Mouse (Mus musculus): Measurements from ENCODE around the gene Setd1a. TPM values are rescaled to one million over a fixed set of nuclear protein-coding genes. Genes with fewer than 3 reads are reported as not detected.
A peak's percentile ranks its signal among the peaks of the same experiment; 100 is the strongest.

The Setd1a gene
- polyA plus RNA-seq, 1 experiment from 2014 or later: 22.4 TPM

GRCm38 (mm10) chr7:127777474-127778266, 1.2 kb downstream of the Setd1a start:
- WGBS: 2% methylated on average over 55 of the region's 66 CpGs
- Histone ChIP-seq H3K4me3 (peak overlapping the region; percentile 66), H3K9me3 (no peaks in the 10 kb centered on the region), H3K4me1 (peaks cover 14% of the 10 kb centered on the region), H3K4me2 (replicated peaks) (peak overlapping the region; percentile 78), H3K36me3 (peaks cover 40% of the 10 kb centered on the region), H3K27ac (replicated peaks) (peak overlapping the region; percentile 99), H3K9ac (replicated peaks) (peak overlapping the region; percentile 87), H3K27me3 (no peaks in the 10 kb centered on the region)
- ATAC-seq (replicated peaks): peak; percentile 32

DNA sequence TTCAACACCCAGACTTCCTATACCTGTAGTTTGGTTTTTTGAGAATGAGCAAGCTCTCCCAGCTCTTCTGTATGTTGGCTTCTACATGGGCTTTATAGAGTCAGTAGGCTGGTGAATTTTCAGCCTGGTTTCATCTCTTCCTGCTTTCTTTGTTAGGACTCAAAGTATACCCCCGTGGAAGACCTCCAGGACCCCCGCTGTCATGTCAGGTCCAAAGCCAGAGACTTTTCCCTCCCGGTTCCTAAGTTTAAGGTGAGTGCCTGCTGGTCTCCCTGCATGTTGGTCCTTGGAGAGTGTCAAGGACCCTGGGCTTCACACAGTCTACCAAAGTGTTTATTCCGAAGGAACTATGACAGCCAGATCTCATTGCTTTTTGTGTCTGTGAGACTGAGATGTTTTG, 1.9 kb downstream of the Setd1a start:
- Histone ChIP-seq H3K4me3 (peak overlapping the region; percentile 66), H3K9me3 (no peaks in the 10 kb centered on the region), H3K27me3 (no peaks in the 10 kb centered on the region), H3K4me2 (replicated peaks) (peak overlapping the region; percentile 78), H3K9ac (replicated peaks) (peak overlapping the region; percentile 87), H3K36me3 (peaks cover 43% of the 10 kb centered on the region), H3K4me1 (peaks cover 14% of the 10 kb centered on the region), H3K27ac (replicated peaks) (no peak overlapping the region)
- ATAC-seq (replicated peaks): no peak
- WGBS: 74% methylated on average over 4 of the region's 4 CpGs

- H3K27ac ChIP-seq (replicated peaks): no peak within 1 kb of the TSS
- H3K4me3 ChIP-seq: no peak within 1 kb of the TSS
- H3K27me3 ChIP-seq: no peaks in the 10 kb centered on the region
- no peaks in the 10 kb centered on the region for H3K4me1 ChIP-seq
- ATAC-seq (replicated peaks): no peak
- no peak within 1 kb of the TSS for H3K4me2 ChIP-seq (replicated peaks)
- no peaks in the 10 kb centered on the region for H3K9me3 ChIP-seq
- H3K36me3 ChIP-seq: peaks cover 94% of the 10 kb centered on the region
- no peak within 1 kb of the TSS for H3K9ac ChIP-seq (replicated peaks)
- 95% methylated on average over 7 of the region's 7 CpGs for WGBS
Measured at GRCm38 (mm10) chr7:127785308-127785707, 8.8 kb downstream of the Setd1a start, which contains the start of gene Gm49388. Gene Gm49388, plus strand, starts transcription at chr7:127785608.

GRCm38 (mm10) chr7:127797076-127797845, 20.8 kb downstream of the Setd1a start:
- Histone ChIP-seq H3K36me3 (peaks cover 72% of the 10 kb centered on the region), H3K27me3 (no peaks in the 10 kb centered on the region), H3K9me3 (no peaks in the 10 kb centered on the region), H3K4me2 (replicated peaks) (no peak overlapping the region), H3K4me3 (no peak overlapping the region), H3K4me1 (peaks cover 5% of the 10 kb centered on the region), H3K9ac (replicated peaks) (no peak overlapping the region), H3K27ac (replicated peaks) (no peak overlapping the region)
- no peak for ATAC-seq (replicated peaks)
- WGBS: 94% methylated on average over 23 of the region's 23 CpGs

- Histone ChIP-seq H3K4me3 (no peak overlapping the region), H3K4me1 (peaks cover 5% of the 10 kb centered on the region), H3K4me2 (replicated peaks) (no peak overlapping the region), H3K9me3 (no peaks in the 10 kb centered on the region), H3K27me3 (no peaks in the 10 kb centered on the region), H3K27ac (replicated peaks) (no peak overlapping the region), H3K9ac (replicated peaks) (no peak overlapping the region), H3K36me3 (peaks cover 61% of the 10 kb centered on the region)
- ATAC-seq (replicated peaks): no peak
- WGBS: 88% methylated on average over 4 of the region's 4 CpGs
Measured at GRCm38 (mm10) chr7:127798591-127798990, 22.1 kb downstream of the Setd1a start.

DNA sequence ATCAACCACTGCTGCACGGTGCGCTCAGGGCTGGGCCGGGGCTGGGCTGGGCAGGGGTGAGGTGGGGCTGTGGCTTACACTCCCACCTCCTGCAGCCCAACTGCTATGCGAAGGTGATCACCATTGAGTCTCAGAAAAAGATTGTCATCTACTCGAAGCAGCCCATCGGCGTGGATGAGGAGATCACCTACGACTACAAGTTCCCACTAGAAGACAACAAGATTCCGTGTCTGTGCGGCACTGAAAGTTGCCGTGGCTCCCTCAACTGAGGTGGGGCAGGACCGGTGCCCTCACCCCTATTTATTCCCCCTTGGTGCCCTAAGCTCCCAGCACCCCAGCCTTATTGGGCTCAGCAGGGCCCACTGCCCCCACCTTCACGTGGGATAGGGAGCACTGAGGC, 22.7 kb downstream of the Setd1a start:
- Histone ChIP-seq H3K9ac (replicated peaks) (no peak overlapping the region), H3K9me3 (no peaks in the 10 kb centered on the region), H3K4me3 (no peak overlapping the region), H3K27me3 (no peaks in the 10 kb centered on the region), H3K4me2 (replicated peaks) (no peak overlapping the region), H3K27ac (replicated peaks) (no peak overlapping the region), H3K36me3 (peaks cover 54% of the 10 kb centered on the region), H3K4me1 (peaks cover 5% of the 10 kb centered on the region)
- WGBS: 91% methylated on average over 13 of the region's 13 CpGs
- no peak for ATAC-seq (replicated peaks)

- no peak overlapping the region for H3K9ac ChIP-seq (replicated peaks)
- H3K27ac ChIP-seq (replicated peaks): no peak overlapping the region
- peaks cover 54% of the 10 kb centered on the region for H3K36me3 ChIP-seq
- H3K27me3 ChIP-seq: no peaks in the 10 kb centered on the region
- peaks cover 5% of the 10 kb centered on the region for H3K4me1 ChIP-seq
- H3K4me3 ChIP-seq: no peak overlapping the region
- no peaks in the 10 kb centered on the region for H3K9me3 ChIP-seq
- 100% methylated on average over 1 of the region's 1 CpGs for WGBS
- ATAC-seq (replicated peaks): peak; percentile 11; the same call in 1 of the 2 replicates
- H3K4me2 ChIP-seq (replicated peaks): no peak overlapping the region
Measured at GRCm38 (mm10) chr7:127799738-127800137, 23.3 kb downstream of the Setd1a start.

DNA sequence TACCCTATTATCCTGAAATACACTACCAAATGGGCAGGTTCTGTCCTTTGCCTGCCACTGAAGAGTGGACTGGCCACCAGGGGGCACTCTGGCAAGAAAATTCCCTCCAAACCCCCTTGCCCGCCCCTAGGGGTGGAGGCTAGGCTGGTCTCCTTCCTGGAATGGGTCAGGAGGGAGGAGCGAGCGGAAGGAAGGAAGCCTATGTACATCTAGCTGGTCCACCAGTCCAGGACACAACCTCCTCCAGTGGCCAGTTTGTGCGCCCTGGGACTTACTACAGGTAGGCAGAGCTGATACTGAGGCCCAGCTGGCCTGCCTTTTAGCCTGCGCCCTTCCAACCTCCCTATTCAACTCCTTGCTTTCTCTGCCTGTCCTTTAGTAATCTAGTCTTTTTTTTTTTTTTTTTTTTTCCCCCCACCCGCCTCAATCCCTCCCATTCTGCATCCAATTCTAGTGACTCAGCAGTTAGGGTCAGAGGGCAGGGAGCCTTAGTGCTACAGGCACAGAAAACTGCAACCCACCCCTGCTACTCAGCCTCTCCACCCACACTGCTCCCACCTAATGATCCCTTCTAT, 24.1 kb downstream of the Setd1a start, which contains the start of gene Hsd3b7:
Gene Hsd3b7, plus strand, starts transcription at position 170 of the 575 bp plus-strand sequence.
- Histone ChIP-seq H3K9me3 (no peaks in the 10 kb centered on the region), H3K27ac (replicated peaks) (no peak within 1 kb of the TSS), H3K4me3 (no peak within 1 kb of the TSS), H3K4me2 (replicated peaks) (0 out of 2 replicates have a peak within 1 kb of the TSS, but pooled peaks have one; percentile 15), H3K9ac (replicated peaks) (no peak within 1 kb of the TSS), H3K27me3 (no peaks in the 10 kb centered on the region), H3K36me3 (peaks cover 51% of the 10 kb centered on the region), H3K4me1 (peaks cover 5% of the 10 kb centered on the region)
- 26% methylated on average over 6 of the region's 6 CpGs for WGBS
- peak; percentile 73 for ATAC-seq (replicated peaks)

DNA sequence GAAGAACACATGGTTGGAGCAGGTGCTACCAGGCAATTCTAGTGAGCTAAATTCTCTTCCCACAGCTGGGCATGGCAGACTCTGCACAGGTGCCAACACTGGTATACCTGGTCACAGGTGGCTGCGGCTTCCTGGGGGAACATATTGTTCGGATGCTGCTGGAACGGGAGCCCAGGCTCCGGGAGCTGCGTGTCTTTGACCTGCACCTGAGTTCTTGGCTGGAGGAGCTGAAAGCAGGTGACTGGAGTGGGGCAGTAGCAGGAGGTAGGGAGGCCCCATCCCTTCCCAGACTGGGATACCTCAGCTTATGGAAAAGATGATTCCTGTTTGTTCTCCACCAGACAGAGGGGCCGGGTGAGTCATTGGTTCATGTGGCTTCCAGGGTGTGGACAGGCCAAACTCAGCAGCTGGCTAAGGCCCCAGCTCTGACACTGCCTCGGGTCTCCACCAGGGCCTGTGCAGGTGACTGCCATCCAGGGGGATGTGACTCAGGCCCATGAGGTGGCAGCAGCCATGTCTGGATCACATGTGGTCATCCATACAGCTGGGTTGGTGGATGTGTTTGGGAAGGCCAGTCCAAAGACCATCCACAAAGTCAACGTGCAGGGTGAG, 24.6 kb downstream of the Setd1a start:
- no peak overlapping the region for H3K4me2 ChIP-seq (replicated peaks)
- no peak overlapping the region for H3K9ac ChIP-seq (replicated peaks)
- peaks cover 5% of the 10 kb centered on the region for H3K4me1 ChIP-seq
- H3K4me3 ChIP-seq: no peak overlapping the region
- no peaks in the 10 kb centered on the region for H3K9me3 ChIP-seq
- H3K27me3 ChIP-seq: no peaks in the 10 kb centered on the region
- peaks cover 48% of the 10 kb centered on the region for H3K36me3 ChIP-seq
- H3K27ac ChIP-seq (replicated peaks): no peak overlapping the region
- no peak for ATAC-seq (replicated peaks)
- 92% methylated on average over 8 of the region's 8 CpGs for WGBS

- H3K9ac ChIP-seq (replicated peaks): no peak overlapping the region
- peaks cover 5% of the 10 kb centered on the region for H3K4me1 ChIP-seq
- ATAC-seq (replicated peaks): no peak
- H3K27me3 ChIP-seq: no peaks in the 10 kb centered on the region
- peaks cover 36% of the 10 kb centered on the region for H3K36me3 ChIP-seq
- no peak overlapping the region for H3K27ac ChIP-seq (replicated peaks)
- 90% methylated on average over 17 of the region's 17 CpGs for WGBS
- H3K4me3 ChIP-seq: no peak overlapping the region
- H3K4me2 ChIP-seq (replicated peaks): no peak overlapping the region
- no peaks in the 10 kb centered on the region for H3K9me3 ChIP-seq
Measured at GRCm38 (mm10) chr7:127802313-127802712, 25.8 kb downstream of the Setd1a start.

DNA sequence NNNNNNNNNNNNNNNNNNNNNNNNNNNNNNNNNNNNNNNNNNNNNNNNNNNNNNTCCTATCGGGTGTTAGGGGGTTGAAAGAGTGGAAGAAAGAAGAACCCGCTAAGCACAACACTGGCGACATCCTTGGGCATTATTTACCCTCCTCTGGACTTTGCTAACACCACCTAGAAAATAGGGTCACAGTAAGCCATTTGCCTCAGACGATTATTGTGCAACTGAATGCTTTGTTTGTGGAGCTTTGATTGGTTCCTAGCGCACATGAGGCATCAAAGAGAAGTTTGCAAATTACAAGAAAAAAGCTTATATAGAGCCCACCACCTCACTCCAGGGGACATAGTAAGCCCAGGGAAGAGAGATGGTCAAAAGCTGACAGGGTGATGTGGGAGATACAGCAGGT, 32.4 kb downstream of the Setd1a start:
- no peak overlapping the region for H3K4me2 ChIP-seq (replicated peaks)
- no peak overlapping the region for H3K27ac ChIP-seq (replicated peaks)
- peaks cover 2% of the 10 kb centered on the region for H3K4me1 ChIP-seq
- no peak overlapping the region for H3K4me3 ChIP-seq
- no peak overlapping the region for H3K9ac ChIP-seq (replicated peaks)
- 60% methylated on average over 5 of the region's 5 CpGs for WGBS
- no peaks in the 10 kb centered on the region for H3K9me3 ChIP-seq
- H3K27me3 ChIP-seq: no peaks in the 10 kb centered on the region
- ATAC-seq (replicated peaks): no peak
- H3K36me3 ChIP-seq: peaks cover 38% of the 10 kb centered on the region

All from forebrain, embryonic 15.5 days (tissue).